Mouse (Mus musculus) embryonic fibroblast, embryonic 13.5 days (primary cell): ENCODE results near the gene Celf2.

Experiments
- CTCF ChIP-seq: IDR thresholded peaks from 2 replicates; pipeline ENCODE4 v1.5.1; 2011; ENCODE audit warnings: mild to moderate bottlenecking, control low read depth, low read length, moderate library complexity, borderline replicate concordance; ENCODE audit not compliant: insufficient read depth
- POLR2A ChIP-seq: IDR thresholded peaks from 2 replicates; pipeline ENCODE4 v1.6.1; 2011; ENCODE audit warnings: low read depth, mild to moderate bottlenecking, control low read depth, low read length, moderate library complexity

DNA sequence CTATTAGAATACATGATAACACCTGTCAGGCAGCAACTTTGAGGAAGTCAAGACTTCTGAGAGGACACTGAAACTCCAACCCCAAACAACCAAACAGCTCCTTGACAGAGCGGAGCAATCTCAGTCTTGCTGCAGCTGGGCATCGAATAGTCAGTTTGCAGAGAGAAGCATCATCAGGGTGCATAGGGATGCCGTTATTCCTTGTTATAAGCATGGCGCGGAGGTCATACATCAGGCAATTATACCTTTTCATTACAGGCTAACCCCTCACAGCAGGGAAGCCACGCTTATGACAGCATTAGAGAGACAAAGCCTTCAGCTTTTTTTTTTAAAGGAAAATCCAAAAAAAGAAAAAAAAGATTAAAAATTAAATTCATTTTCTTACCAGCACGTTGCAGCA is 113.9 kb downstream of the Celf2 start:
- TF ChIP-seq POLR2A (no peak), CTCF (no peak)
